Mouse (Mus musculus) spleen, adult 18-20 months (tissue): ENCODE measurements around the gene Oard1.

Source experiments
- DNase-seq, 2 experiments: peaks; one replicate each; pipeline ENCODE4 v3.0.0; 2022; ENCODE audit warnings: mixed read lengths in 2 of 2

The Oard1 gene

GRCm38 (mm10) chr17:48408526-48409291, 1.1 kb upstream of the Oard1 start:
- peak; percentile 79 to 81 for DNase-seq

GRCm38 (mm10) chr17:48410299-48410785, 528 bp downstream of the Oard1 start:
- DNase-seq: no peak

- DNase-seq: no peak
Measured at GRCm38 (mm10) chr17:48411241-48411640, 1.4 kb downstream of the Oard1 start.

GRCm38 (mm10) chr17:48416011-48416410, 6.2 kb downstream of the Oard1 start:
- DNase-seq: no peak

- peak; percentile 50 to 74 for DNase-seq
Measured at GRCm38 (mm10) chr17:48416425-48417195, 6.8 kb downstream of the Oard1 start.

- no peak for DNase-seq
Measured at GRCm38 (mm10) chr17:48417521-48417920, 7.7 kb downstream of the Oard1 start.

GRCm38 (mm10) chr17:48418174-48418573, 8.4 kb downstream of the Oard1 start:
- no peak for DNase-seq

- DNase-seq: no peak
Measured at GRCm38 (mm10) chr17:48418781-48419180, 9.0 kb downstream of the Oard1 start.

- no peak for DNase-seq
Measured at GRCm38 (mm10) chr17:48419571-48419970, 9.8 kb downstream of the Oard1 start.

- DNase-seq: no peak
Measured at GRCm38 (mm10) chr17:48424237-48424636, 14.4 kb downstream of the Oard1 start.

- DNase-seq: peak; percentile 29 to 44
Measured at GRCm38 (mm10) chr17:48425823-48426612, 16.2 kb downstream of the Oard1 start.

GRCm38 (mm10) chr17:48426991-48427750, 17.4 kb downstream of the Oard1 start:
- peak in 1 of 2 experiments; percentile 36 for DNase-seq

- peak; percentile 55 to 56 for DNase-seq
Measured at GRCm38 (mm10) chr17:48427852-48428530, 18.2 kb downstream of the Oard1 start.

GRCm38 (mm10) chr17:48430394-48430793, 20.6 kb downstream of the Oard1 start:
- DNase-seq: no peak

GRCm38 (mm10) chr17:48431054-48431453, 21.2 kb downstream of the Oard1 start:
- no peak for DNase-seq

GRCm38 (mm10) chr17:48432158-48432980, 22.6 kb downstream of the Oard1 start, which contains the start of gene Apobec2:
Apobec2 (minus strand) TSS chr17:48432930.
- DNase-seq: no peak

- no peak for DNase-seq
Measured at GRCm38 (mm10) chr17:48433006-48433655, 23.3 kb downstream of the Oard1 start.

- no peak for DNase-seq
Measured at GRCm38 (mm10) chr17:48433689-48434330, 24.0 kb downstream of the Oard1 start.

- no peak for DNase-seq
Measured at GRCm38 (mm10) chr17:48434479-48434878, 24.7 kb downstream of the Oard1 start.

GRCm38 (mm10) chr17:48436487-48436886, 26.7 kb downstream of the Oard1 start:
- DNase-seq: no peak
